Mouse (Mus musculus) olfactory bulb, adult 2 months (tissue): ENCODE results near the gene Tmc8.

ENCODE experiments used
- CTCF ChIP-seq: fragments of 200-500 bp; IDR thresholded peaks from 2 replicates; pipeline ENCODE4 v1.5.1; 2012; ENCODE audit warnings: low read depth, mild to moderate bottlenecking, low read length, moderate library complexity; ENCODE audit not compliant: insufficient read depth
- POLR2A ChIP-seq: fragments of 200-500 bp; IDR thresholded peaks from 2 replicates; pipeline ENCODE4 v1.6.1; 2012; ENCODE audit warnings: mild to moderate bottlenecking, low read depth, low read length, moderate library complexity; ENCODE audit not compliant: insufficient read depth

GRCm38 (mm10) chr11:117764319-117764718 is 17.6 kb upstream of the Tmc8 start:
- no peak for TF ChIP-seq CTCF
- TF ChIP-seq POLR2A = no peak
